Mouse (Mus musculus): Measurements from ENCODE around the gene Glra3. TPM values are rescaled to one million over a fixed set of nuclear protein-coding genes. Genes with fewer than 3 reads are reported as not detected.

Glra3 gene
- polyA plus RNA-seq, 1 experiment from 2014 or later = 3.0 TPM

DNA sequence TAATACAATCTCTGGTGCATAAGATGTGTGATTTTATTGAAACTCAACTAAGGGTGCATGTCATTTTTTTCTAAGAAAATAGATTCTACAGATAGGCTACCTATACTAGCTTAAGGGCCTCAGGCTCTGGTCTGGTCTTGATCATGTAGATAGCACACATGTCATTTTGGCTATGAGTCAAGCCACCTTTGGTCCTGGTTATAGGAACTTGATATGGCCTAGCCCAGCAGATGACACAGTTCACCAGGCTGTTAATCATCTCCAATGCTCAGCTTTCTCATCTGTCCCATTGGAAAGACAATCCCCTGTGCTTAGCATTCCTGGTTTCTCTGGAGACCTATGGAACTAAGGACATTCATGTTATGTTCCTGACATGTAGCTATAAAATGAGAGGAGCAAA lies 154.1 kb downstream of the Glra3 start:
- no peak overlapping the region for H3K4me2 ChIP-seq (ENCODE audit: low read length)
- H3K9ac ChIP-seq (ENCODE audit: low read depth, low read length) = no peak overlapping the region
- H3K4me1 ChIP-seq (ENCODE audit: control insufficient read depth, insufficient read depth, low read length) = no peaks in the 10 kb centered on the region
- H3K27me3 ChIP-seq (ENCODE audit: control insufficient read depth, insufficient read depth, low read depth, low read length) = no peaks in the 10 kb centered on the region
- H3K4me3 ChIP-seq (ENCODE audit: low read depth, low read length) = no peak overlapping the region
- no peaks in the 10 kb centered on the region for H3K9me3 ChIP-seq (replicated peaks; ENCODE audit: control insufficient read depth, low read length, poor library complexity, severe bottlenecking)
- ATAC-seq = no peak
- H3K36me3 ChIP-seq (ENCODE audit: control insufficient read depth, insufficient read depth, low read length) = no peaks in the 10 kb centered on the region
- H3K27ac ChIP-seq (ENCODE audit: low read length) = no peak overlapping the region

- Histone ChIP-seq H3K9me3 (replicated peaks; ENCODE audit: control insufficient read depth, low read length, poor library complexity, severe bottlenecking) (no peaks in the 10 kb centered on the region), H3K4me1 (ENCODE audit: control insufficient read depth, insufficient read depth, low read length) (no peaks in the 10 kb centered on the region), H3K9ac (ENCODE audit: low read depth, low read length) (no peak overlapping the region), H3K27ac (ENCODE audit: low read length) (no peak overlapping the region), H3K4me3 (ENCODE audit: low read depth, low read length) (no peak overlapping the region), H3K27me3 (ENCODE audit: control insufficient read depth, insufficient read depth, low read depth, low read length) (no peaks in the 10 kb centered on the region), H3K4me2 (ENCODE audit: low read length) (no peak overlapping the region), H3K36me3 (ENCODE audit: control insufficient read depth, insufficient read depth, low read length) (no peaks in the 10 kb centered on the region)
- 88% methylated on average over 6 of the region's 6 CpGs for WGBS
- no peak for ATAC-seq
Observed at GRCm38 (mm10) chr8:56110296-56110695, 170.0 kb downstream of the Glra3 start.

DNA sequence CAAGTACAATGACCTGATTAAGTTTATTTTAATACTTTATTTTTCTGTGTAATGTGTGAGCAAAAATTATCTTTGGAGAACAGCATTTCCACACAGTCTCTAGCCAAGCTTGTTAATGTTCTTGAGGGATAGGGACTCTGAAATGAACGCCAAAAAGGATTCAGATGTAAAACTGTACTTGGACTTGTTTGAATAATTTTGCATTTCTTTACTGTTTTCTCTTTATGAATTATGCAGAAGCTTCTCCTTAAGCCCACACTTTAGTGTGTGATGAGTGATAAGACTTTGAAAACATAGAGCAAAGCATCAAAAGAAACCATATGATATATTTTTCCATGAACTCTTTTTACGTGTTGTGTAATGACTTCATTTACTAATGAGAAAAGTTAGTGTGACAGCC lies 189.1 kb downstream of the Glra3 start:
- no peak for ATAC-seq
- 43% methylated on average over 2 of the region's 2 CpGs for WGBS
- Histone ChIP-seq H3K27ac (ENCODE audit: low read length) (no peak overlapping the region), H3K4me3 (ENCODE audit: low read depth, low read length) (no peak overlapping the region), H3K9ac (ENCODE audit: low read depth, low read length) (no peak overlapping the region), H3K27me3 (ENCODE audit: control insufficient read depth, insufficient read depth, low read depth, low read length) (no peaks in the 10 kb centered on the region), H3K9me3 (replicated peaks; ENCODE audit: control insufficient read depth, low read length, poor library complexity, severe bottlenecking) (no peaks in the 10 kb centered on the region), H3K36me3 (ENCODE audit: control insufficient read depth, insufficient read depth, low read length) (no peaks in the 10 kb centered on the region), H3K4me1 (ENCODE audit: control insufficient read depth, insufficient read depth, low read length) (no peaks in the 10 kb centered on the region), H3K4me2 (ENCODE audit: low read length) (no peak overlapping the region)

GRCm38 (mm10) chr8:56150697-56151096 lies 210.4 kb downstream of the Glra3 start:
- Histone ChIP-seq H3K4me1 (ENCODE audit: control insufficient read depth, insufficient read depth, low read length) (no peaks in the 10 kb centered on the region), H3K4me3 (ENCODE audit: low read depth, low read length) (no peak overlapping the region), H3K9ac (ENCODE audit: low read depth, low read length) (no peak overlapping the region), H3K36me3 (ENCODE audit: control insufficient read depth, insufficient read depth, low read length) (no peaks in the 10 kb centered on the region), H3K4me2 (ENCODE audit: low read length) (no peak overlapping the region), H3K27me3 (ENCODE audit: control insufficient read depth, insufficient read depth, low read depth, low read length) (no peaks in the 10 kb centered on the region), H3K9me3 (replicated peaks; ENCODE audit: control insufficient read depth, low read length, poor library complexity, severe bottlenecking) (no peaks in the 10 kb centered on the region), H3K27ac (ENCODE audit: low read length) (no peak overlapping the region)
- WGBS = 61% methylated on average over 1 of the region's 1 CpGs
- ATAC-seq = no peak

DNA sequence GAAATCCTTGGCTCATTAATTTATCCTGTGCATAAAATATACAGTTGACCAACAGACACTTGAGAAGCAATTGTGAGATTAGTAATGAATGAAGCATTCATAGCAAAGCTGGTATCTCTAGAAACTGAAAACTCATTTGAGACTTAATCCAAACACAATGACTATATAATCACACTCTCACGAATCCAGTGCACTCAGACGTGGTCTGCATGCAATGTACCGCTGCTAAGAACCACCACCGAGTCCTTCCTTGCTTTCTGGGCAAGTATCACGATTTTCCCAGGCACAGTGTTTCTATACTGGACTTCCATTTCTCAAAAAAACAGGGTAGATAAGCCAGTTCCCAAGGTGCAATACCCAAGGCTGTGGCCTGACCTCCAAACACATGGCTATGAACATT lies 211.3 kb downstream of the Glra3 start:
- Histone ChIP-seq H3K27ac (ENCODE audit: low read length) (no peak overlapping the region), H3K36me3 (ENCODE audit: control insufficient read depth, insufficient read depth, low read length) (no peaks in the 10 kb centered on the region), H3K9me3 (replicated peaks; ENCODE audit: control insufficient read depth, low read length, poor library complexity, severe bottlenecking) (no peaks in the 10 kb centered on the region), H3K27me3 (ENCODE audit: control insufficient read depth, insufficient read depth, low read depth, low read length) (no peaks in the 10 kb centered on the region), H3K4me1 (ENCODE audit: control insufficient read depth, insufficient read depth, low read length) (no peaks in the 10 kb centered on the region), H3K9ac (ENCODE audit: low read depth, low read length) (no peak overlapping the region), H3K4me2 (ENCODE audit: low read length) (no peak overlapping the region), H3K4me3 (ENCODE audit: low read depth, low read length) (no peak overlapping the region)
- WGBS = 46% methylated on average over 5 of the region's 5 CpGs
- no peak for ATAC-seq

DNA sequence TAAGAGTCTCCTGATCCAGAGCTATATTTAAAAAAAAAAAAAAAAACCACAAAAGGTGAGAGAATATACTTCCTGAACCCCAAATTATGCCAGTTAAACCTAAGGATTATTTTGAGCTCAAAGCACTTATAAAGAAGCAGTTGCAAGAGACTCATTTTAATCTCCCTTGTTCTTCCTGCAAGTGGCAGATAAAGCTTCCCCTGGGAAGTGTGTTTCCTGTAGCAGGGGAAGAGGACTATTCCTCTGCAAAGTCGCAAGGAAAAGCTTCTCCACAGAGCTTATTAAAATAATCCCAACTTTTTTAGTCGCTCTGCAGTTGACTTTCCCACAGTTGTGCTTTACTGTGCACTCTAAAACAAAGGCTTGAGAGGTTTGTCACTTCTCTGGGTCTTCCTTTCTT lies 218.7 kb downstream of the Glra3 start:
- no peak for ATAC-seq
- no peak overlapping the region for H3K9ac ChIP-seq (ENCODE audit: low read depth, low read length)
- H3K9me3 ChIP-seq (replicated peaks; ENCODE audit: control insufficient read depth, low read length, poor library complexity, severe bottlenecking) = no peaks in the 10 kb centered on the region
- H3K27ac ChIP-seq (ENCODE audit: low read length) = no peak overlapping the region
- H3K4me2 ChIP-seq (ENCODE audit: low read length) = no peak overlapping the region
- H3K4me3 ChIP-seq (ENCODE audit: low read depth, low read length) = no peak overlapping the region
- no peaks in the 10 kb centered on the region for H3K36me3 ChIP-seq (ENCODE audit: control insufficient read depth, insufficient read depth, low read length)
- no peaks in the 10 kb centered on the region for H3K27me3 ChIP-seq (ENCODE audit: control insufficient read depth, insufficient read depth, low read depth, low read length)
- H3K4me1 ChIP-seq (ENCODE audit: control insufficient read depth, insufficient read depth, low read length) = no peaks in the 10 kb centered on the region
- WGBS = 42% methylated on average over 2 of the region's 2 CpGs

Other genes with a start within 250 kb of the Glra3 start
- not detected in 2 replicates for gene Adam29, start 33.5 kb upstream of the Glra3 start, polyA plus RNA-seq (2015; fragmentation: Nextera tagmentation; extraction: Ambion mirVana)